Mouse (Mus musculus) hindbrain, embryonic 16.5 days (tissue): Measurements from ENCODE around the gene Dusp22. TPM values are rescaled to one million over a fixed set of nuclear protein-coding genes. Genes with fewer than 3 reads are reported as not detected.

Source experiments
- ATAC-seq: fragments of 200-750 bp; cut with Nextera tagmentation; 2 replicates; pipeline ENCODE4 v1.8.0; 2017; ENCODE audit warnings: moderate TSS enrichment, moderate library complexity
- H3K27ac ChIP-seq: fragments of 300-500 bp; sonication (generic); 2 replicates; pipeline ENCODE4 v1.5.1; 2014; ENCODE audit warnings: low read depth, mild to moderate bottlenecking, control low read depth, low read length, moderate library complexity
- H3K27me3 ChIP-seq: fragments of 300-500 bp; sonication (generic); replicated peaks from 2 replicates; pipeline ENCODE4 v1.6.1; 2014; ENCODE audit warnings: low read length; ENCODE audit not compliant: control insufficient read depth, insufficient read depth
- H3K36me3 ChIP-seq: fragments of 300-500 bp; sonication (generic); 2 replicates; pipeline ENCODE4 v1.6.1; 2014; ENCODE audit warnings: mild to moderate bottlenecking, low read length, moderate library complexity, mixed read lengths; ENCODE audit not compliant: control insufficient read depth, insufficient read depth
- H3K4me1 ChIP-seq: fragments of 300-500 bp; sonication (generic); 2 replicates; pipeline ENCODE4 v1.6.1; 2014; ENCODE audit warnings: low read depth, low read length; ENCODE audit not compliant: control insufficient read depth, insufficient read depth
- H3K4me2 ChIP-seq: fragments of 300-500 bp; sonication (generic); 2 replicates; pipeline ENCODE4 v1.6.1; 2014; ENCODE audit warnings: mild to moderate bottlenecking, low read length, control low read depth, moderate library complexity
- H3K4me3 ChIP-seq: fragments of 300-500 bp; sonication (generic); 2 replicates; pipeline ENCODE4 v1.5.1; 2014; ENCODE audit warnings: mild to moderate bottlenecking, low read length, control low read depth, moderate library complexity
- H3K9ac ChIP-seq: fragments of 300-500 bp; sonication (generic); 2 replicates; pipeline ENCODE4 v1.6.1; 2014; ENCODE audit warnings: low read depth, mild to moderate bottlenecking, control low read depth, low read length, moderate library complexity
- H3K9me3 ChIP-seq: fragments of 300-500 bp; sonication (generic); 2 replicates; pipeline ENCODE4 v1.6.1; 2014; ENCODE audit warnings: mild to moderate bottlenecking, low read length, moderate library complexity; ENCODE audit not compliant: control insufficient read depth
- WGBS: fragments of 180-500 bp; shearing (Covaris S2); extraction: QIAGEN DNeasy Blood & Tissue Kit; methylation state at CpG from one replicate; pipeline ENCODE4 v1.1.7; 2014; 5-methylcytosine and 5-hydroxymethylcytosine counted together
- polyA plus RNA-seq: library from polyadenylated mRNA; unstranded; fragments of >200 nt; fragmentation: Nextera tagmentation; extraction: Ambion mirVana; gene quantifications from 2 replicates; pipeline ENCODE4 v1.2.1, GENCODE M21; 2015

Dusp22 gene
- polyA plus RNA-seq, 1 experiment from 2014 or later: 20.4 TPM

DNA sequence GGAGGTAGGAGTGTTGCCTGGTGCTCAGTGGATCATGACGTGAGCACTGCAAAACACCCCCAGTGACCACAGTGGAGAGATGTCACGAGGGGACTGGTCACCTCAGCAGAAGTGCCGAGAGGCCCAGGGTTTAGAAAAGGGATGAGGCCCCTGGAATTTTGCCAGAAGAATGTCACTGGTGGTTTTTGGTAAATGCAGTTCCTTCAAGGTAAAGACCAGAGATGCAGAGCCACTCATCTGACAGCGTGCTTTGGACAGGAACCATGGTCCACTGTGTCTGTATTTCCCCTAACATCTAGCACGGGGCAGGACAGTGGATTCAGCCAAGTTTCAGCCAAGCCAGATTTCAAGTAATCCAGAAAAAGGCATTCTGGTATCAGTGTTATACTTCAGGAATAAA, 76.9 kb downstream of the Dusp22 start:
- ATAC-seq: no peak
- H3K9ac ChIP-seq: no peak overlapping the region
- H3K27me3 ChIP-seq: no peaks in the 10 kb centered on the region
- no peak overlapping the region for H3K4me2 ChIP-seq
- no peak overlapping the region for H3K4me3 ChIP-seq
- H3K9me3 ChIP-seq: no peaks in the 10 kb centered on the region
- H3K27ac ChIP-seq: no peak overlapping the region
- H3K4me1 ChIP-seq: no peaks in the 10 kb centered on the region
- H3K36me3 ChIP-seq: no peaks in the 10 kb centered on the region
- WGBS: 87% methylated on average over 5 of the region's 5 CpGs

DNA sequence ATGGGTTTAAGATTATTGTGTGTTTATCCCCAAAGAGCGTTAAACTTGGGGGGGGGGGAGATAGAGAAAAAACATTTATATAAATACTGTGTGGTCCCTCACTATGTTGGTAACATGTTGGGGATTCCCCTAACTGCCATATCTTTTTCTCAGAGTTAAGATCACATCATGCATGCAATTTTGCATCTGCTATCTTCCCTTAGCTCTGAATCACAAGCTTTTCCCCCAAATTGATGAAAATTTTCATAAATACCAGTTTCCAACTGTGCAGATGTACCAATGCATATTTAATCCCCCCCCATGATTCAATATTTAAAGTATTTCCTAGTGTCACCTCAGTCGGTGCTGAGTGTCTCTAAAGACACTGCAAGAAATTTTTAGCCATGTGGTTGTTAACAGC, 77.5 kb downstream of the Dusp22 start:
- ATAC-seq: no peak
- H3K4me2 ChIP-seq: no peak overlapping the region
- no peak overlapping the region for H3K27ac ChIP-seq
- no peak overlapping the region for H3K9ac ChIP-seq
- no peak overlapping the region for H3K4me3 ChIP-seq
- H3K27me3 ChIP-seq: no peaks in the 10 kb centered on the region
- no peaks in the 10 kb centered on the region for H3K36me3 ChIP-seq
- no peaks in the 10 kb centered on the region for H3K4me1 ChIP-seq
- no peaks in the 10 kb centered on the region for H3K9me3 ChIP-seq
- 90% methylated on average over 2 of the region's 2 CpGs for WGBS

DNA sequence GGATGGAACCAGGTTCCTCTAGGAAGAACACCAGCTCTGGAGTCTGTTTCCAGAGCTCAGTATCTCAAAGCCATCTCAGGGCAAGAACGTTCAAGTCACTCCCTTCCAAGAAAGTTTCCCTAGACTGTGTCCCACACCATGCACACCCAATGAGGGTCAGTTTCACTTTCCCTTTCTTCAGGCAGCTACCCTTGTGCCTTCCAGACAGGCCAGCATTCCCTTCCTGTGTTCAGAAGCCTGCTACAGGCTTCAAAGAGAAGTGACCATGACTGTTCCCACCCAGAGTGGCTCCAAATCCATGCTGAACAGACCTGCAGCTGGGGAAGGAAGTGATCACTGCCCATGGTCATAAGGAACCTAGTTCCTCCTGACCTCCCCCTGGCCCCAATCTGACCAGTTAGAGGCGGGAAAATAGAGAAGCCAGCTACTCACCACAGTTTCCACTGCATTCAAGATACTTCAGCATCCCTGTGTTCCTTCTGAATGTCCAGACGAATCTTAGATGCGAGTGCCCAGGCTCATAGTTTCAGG, 78.6 kb downstream of the Dusp22 start:
- no peak overlapping the region for H3K4me2 ChIP-seq
- no peak overlapping the region for H3K9ac ChIP-seq
- no peak for ATAC-seq
- no peak overlapping the region for H3K4me3 ChIP-seq
- 89% methylated on average over 4 of the region's 4 CpGs for WGBS
- H3K36me3 ChIP-seq: no peaks in the 10 kb centered on the region
- H3K9me3 ChIP-seq: no peaks in the 10 kb centered on the region
- H3K4me1 ChIP-seq: no peaks in the 10 kb centered on the region
- no peaks in the 10 kb centered on the region for H3K27me3 ChIP-seq
- H3K27ac ChIP-seq: no peak overlapping the region

DNA sequence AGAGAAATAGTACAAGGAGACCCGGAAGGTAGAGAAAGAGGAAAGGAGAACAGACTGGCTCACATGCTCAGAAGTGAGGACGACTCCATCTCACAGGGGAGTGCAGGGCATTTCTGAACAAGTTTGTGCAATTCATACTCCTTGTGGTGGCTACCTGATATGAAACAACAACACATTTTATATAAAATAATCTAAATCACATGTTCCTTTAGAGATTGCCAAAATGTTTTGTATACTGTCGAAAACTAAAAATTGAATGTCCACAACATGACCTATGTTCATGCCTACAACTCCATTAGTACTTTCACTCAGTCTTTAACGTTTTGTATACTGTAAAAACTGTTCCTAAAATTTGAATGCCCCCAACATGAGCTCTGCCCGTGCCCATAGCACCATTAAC, 81.4 kb downstream of the Dusp22 start:
- Histone ChIP-seq H3K27me3 (no peaks in the 10 kb centered on the region), H3K4me2 (no peak overlapping the region), H3K4me1 (no peaks in the 10 kb centered on the region), H3K27ac (no peak overlapping the region), H3K9ac (no peak overlapping the region), H3K4me3 (no peak overlapping the region), H3K36me3 (no peaks in the 10 kb centered on the region), H3K9me3 (no peaks in the 10 kb centered on the region)
- ATAC-seq: no peak
- 81% methylated on average over 5 of the region's 5 CpGs for WGBS

DNA sequence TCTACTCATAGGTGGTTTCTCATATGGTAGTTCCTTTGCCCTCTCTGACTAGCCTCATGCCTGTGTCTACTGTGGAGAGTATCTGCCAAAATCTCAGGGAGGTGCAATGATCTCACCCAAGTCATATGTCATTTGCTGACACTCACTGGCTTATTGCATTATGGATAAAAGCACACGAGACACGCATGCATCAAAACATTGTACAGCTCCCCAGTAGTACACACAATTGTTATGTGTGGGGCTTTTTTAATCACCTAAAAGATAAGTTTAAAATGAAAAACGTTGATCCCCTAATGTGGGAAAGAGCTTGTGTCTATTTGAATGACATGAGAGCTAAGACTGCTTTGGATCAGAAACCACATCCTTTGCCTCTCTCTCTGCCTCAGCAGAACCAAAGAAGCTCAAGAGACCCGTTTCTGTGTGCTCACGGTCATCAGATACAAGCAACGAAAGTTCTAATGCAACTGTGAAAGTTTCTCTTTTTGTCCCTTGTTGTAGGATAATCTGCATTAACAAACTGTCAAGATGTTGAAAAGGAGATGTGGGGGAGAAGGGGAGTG, 82.7 kb downstream of the Dusp22 start:
- WGBS: 78% methylated on average over 6 of the region's 6 CpGs
- Histone ChIP-seq H3K4me2 (no peak overlapping the region), H3K4me3 (no peak overlapping the region), H3K27me3 (peaks cover 5% of the 10 kb centered on the region; the same call in 1 of the 2 replicates), H3K36me3 (no peaks in the 10 kb centered on the region), H3K9ac (no peak overlapping the region), H3K9me3 (no peaks in the 10 kb centered on the region), H3K4me1 (no peaks in the 10 kb centered on the region), H3K27ac (no peak overlapping the region)
- ATAC-seq: no peak

DNA sequence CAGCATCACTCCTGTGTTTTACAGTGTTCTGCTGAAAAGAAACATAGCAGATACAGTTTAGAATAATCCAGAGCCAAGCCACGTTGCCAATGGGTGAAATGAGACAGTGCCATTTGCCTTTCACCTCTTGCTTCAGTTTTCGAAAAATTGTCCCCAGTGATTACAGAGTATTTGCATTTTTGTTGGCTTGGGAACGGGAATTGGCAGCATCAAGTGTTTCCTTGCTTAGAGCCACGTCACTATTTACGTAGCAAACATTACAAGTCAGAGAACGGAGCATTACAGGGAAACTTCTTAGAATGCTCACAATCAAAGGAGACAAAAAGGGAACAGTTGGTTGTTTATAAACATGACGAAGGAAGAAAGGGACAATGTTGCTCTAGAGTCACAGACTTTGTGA, 85.3 kb downstream of the Dusp22 start:
- 73% methylated on average over 7 of the region's 7 CpGs for WGBS

DNA sequence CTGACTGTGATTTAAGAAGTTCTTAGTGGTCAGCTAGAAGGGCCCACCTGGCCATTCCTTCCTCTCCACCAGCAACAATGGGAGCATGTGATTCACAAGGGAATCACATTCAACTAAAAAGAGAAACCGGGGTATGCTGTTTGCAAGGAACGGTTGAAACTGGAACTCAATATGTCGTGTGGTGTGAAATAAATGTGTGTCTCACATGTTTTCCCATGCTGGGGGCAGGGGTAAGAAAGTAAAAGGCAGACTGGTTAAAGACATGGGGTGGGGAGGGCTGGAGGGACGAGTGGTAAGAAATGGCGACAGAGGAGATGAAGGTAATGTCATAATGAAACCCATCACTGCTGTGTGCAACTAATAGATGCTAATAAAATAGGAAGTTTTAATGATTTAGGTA, 87.3 kb downstream of the Dusp22 start:
- Histone ChIP-seq H3K9me3 (no peaks in the 10 kb centered on the region), H3K4me2 (no peak overlapping the region), H3K36me3 (no peaks in the 10 kb centered on the region), H3K9ac (no peak overlapping the region), H3K27me3 (peaks cover 38% of the 10 kb centered on the region), H3K4me3 (no peak overlapping the region), H3K4me1 (peaks cover 19% of the 10 kb centered on the region), H3K27ac (no peak overlapping the region)
- ATAC-seq: no peak
- WGBS: 80% methylated on average over 5 of the region's 5 CpGs

More for the DNA sequence above, 85.3 kb downstream of the Dusp22 start:
- no peaks in the 10 kb centered on the region for H3K36me3 ChIP-seq
- ATAC-seq: no peak
- peaks cover 12% of the 10 kb centered on the region for H3K4me1 ChIP-seq
- no peak overlapping the region for H3K9ac ChIP-seq
- H3K4me3 ChIP-seq: no peak overlapping the region
- peaks cover 21% of the 10 kb centered on the region for H3K27me3 ChIP-seq
- no peak overlapping the region for H3K4me2 ChIP-seq
- no peaks in the 10 kb centered on the region for H3K9me3 ChIP-seq
- H3K27ac ChIP-seq: no peak overlapping the region

DNA sequence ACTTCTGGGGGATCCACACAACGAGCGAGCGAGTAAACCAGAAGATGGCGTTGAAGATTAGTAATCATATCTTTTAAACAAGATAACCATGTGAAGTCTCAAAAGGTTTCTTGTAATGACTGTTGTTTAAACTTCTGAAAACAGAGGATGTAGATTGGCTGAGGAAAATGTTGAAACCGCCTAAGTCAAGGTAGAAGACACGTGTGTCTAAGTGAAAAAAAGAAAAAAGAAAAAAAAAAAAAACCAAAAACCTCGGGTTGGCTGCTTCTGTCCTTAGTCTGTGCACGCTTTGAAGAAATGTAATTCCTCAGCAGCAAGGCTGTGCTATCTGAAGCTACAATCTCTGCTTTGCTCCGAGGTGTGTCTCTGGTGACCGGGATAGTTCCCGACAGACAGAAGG, 87.7 kb downstream of the Dusp22 start:
- 77% methylated on average over 11 of the region's 11 CpGs for WGBS
- no peaks in the 10 kb centered on the region for H3K36me3 ChIP-seq

DNA sequence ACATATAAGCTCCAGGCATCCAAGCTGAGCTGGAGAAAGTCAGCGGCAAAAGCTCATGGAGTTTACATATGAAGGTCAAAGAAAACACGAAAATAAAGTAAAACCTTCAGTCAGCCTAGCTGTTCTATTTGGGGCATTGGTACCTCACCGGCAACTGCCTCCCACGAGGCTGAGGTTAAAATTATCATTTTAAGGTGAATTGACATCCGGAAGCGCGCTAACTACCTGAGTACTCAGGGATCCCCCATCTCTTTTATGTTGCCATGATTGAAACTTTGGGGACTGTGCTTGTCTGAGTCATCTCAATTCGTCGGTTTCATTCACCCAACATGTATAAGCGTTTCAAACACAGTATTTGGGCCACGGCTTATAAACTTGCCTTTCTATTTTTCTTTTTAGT, 88.5 kb downstream of the Dusp22 start:
- Histone ChIP-seq H3K4me1 (peaks cover 19% of the 10 kb centered on the region), H3K36me3 (no peaks in the 10 kb centered on the region), H3K4me3 (no peak overlapping the region), H3K9ac (no peak overlapping the region), H3K9me3 (no peaks in the 10 kb centered on the region), H3K4me2 (no peak overlapping the region), H3K27me3 (peaks cover 40% of the 10 kb centered on the region), H3K27ac (no peak overlapping the region)
- WGBS: 57% methylated on average over 11 of the region's 11 CpGs
- ATAC-seq: no peak

More for the DNA sequence above, 87.7 kb downstream of the Dusp22 start:
- no peak overlapping the region for H3K4me3 ChIP-seq
- no peak overlapping the region for H3K4me2 ChIP-seq
- no peak overlapping the region for H3K9ac ChIP-seq
- peaks cover 40% of the 10 kb centered on the region for H3K27me3 ChIP-seq
- no peaks in the 10 kb centered on the region for H3K9me3 ChIP-seq
- H3K4me1 ChIP-seq: peaks cover 19% of the 10 kb centered on the region
- no peak for ATAC-seq
- no peak overlapping the region for H3K27ac ChIP-seq
